Mouse (Mus musculus): ENCODE data around the gene Lrpap1.
A peak's percentile ranks its signal among the peaks of the same experiment; 100 is the strongest.

Lrpap1 gene

GRCm38 (mm10) chr5:35120024-35120423, 14.5 kb upstream of the Lrpap1 start:
- no peak for DNase-seq (ENCODE audit: low spot score)

GRCm38 (mm10) chr5:35118418-35118817, 12.9 kb upstream of the Lrpap1 start:
- peak; percentile 37 for DNase-seq (ENCODE audit: low spot score)

- DNase-seq (ENCODE audit: low spot score), result no peak
These were observed 12.1 kb upstream of the Lrpap1 start for GRCm38 (mm10) chr5:35117633-35118032.

DNA sequence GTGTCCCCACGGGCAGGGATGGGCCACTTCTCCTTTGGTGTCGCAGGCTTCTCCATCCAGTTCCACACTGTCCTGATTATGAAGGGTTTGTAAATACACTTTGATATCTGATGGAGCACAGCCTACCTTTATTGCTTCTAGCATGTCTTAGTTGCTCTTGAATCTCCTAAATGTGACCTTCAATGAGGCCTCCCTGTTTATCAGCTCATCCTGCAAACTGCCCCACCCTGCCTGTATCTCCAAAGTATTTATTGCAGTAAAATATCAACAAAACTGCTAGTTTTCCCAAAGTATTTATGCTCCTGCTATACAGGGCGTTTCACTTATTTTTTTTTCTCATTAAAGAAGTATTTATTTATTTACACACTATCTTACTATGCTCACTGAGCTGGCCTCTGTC, 10.4 kb upstream of the Lrpap1 start:
- no peak for DNase-seq (ENCODE audit: low spot score)

DNA sequence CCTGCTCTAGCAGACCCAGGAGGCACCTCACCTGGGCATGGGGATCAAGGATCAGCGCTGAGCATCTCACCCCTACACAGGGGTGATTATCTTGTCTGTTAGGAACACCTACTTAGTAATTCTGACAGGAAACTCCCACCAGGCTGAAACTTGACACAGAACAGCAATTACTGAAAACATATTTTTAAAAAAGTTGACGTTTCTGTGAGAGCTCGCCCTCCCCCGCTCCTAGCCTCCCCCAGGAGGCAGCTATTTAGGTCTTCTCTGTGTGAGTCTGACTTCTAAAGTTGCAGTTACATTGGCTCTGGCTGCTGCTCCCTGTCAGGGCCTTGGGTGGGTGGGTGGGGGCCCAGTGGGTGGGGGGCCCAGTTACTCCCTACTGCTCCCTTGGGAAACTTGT, 6.9 kb upstream of the Lrpap1 start:
- DNase-seq (ENCODE audit: low spot score), result no peak

GRCm38 (mm10) chr5:35105922-35106298, 344 bp upstream of the Lrpap1 start:
- DNase-seq (ENCODE audit: low spot score), result no peak

DNA sequence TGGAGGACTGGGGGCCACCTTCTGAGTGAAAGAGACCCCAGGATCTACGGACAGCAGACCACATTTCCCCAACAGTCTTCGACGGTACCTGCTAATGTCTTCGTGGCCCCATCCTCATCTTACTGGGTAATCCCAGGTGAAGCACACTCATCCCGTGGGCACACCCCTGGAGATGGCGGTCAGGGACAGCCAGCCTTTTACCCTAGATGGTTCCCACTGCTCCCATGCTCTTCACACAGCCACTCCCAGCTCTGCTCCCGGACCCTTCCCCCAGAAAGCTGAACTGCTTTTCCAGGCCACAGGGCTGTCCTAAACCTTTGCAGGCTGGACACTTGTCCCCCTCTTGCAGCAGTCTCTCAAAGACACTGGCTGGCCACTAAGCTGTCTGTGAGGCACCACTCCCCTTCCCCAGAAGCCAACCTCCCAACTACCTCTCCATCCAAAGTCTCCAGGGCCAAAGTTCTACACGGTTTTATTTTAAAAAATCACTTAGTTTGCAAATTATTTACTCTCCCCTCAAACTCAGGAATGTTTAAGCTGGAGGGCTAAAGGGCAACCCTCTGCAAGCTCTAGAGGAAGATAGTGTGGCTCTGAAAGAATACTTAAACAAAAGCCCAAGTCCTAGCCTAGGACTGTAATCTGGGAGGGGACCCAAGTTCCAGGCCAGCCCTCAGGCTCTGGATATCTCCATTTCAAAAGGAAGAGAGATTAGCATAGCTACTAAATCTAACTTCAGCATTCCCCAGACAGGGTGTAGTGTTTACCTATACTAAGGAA, 1.2 kb downstream of the Lrpap1 start:
- DNase-seq (ENCODE audit: low spot score), result no peak

DNA sequence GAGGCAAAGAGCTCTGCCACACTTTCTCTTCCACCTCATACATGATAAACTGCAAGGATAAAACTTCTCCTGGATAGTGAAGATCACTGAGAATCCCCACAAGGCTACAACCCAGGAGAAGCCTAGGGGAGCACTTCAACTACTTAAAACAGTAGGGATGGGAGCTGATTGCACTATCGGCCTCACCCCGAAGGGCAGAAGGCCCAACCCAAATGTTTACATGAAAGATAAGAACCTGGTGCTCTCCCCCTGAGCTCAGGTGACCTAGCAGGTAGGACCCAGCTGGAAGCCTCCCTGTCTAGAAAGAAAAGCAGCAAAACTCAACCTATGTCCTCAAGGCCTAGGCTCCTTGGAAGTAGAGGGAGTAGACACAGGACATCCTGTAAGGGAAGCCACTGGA, 2.0 kb downstream of the Lrpap1 start:
- no peak for DNase-seq (ENCODE audit: low spot score)

DNA sequence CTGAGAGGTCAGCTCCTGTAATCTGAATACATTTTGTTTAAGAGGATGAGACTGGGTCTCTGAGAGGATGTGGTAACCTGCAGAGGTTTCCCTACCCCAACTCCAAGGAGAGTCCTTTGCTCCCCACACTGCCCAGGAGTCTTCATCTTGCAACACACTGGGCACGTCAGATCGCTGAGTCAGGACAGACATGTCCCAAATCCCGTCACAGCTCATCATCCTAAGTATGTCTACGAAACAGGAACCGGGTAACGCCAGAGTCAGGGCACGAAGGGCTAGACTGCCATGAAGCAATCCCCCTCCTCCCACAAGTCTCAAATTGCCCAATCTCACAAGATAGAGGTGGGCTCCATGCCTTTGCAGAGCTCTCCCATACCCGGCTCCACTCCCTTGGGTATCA, 2.5 kb downstream of the Lrpap1 start:
- no peak for DNase-seq (ENCODE audit: low spot score)

GRCm38 (mm10) chr5:35091636-35092035, 13.9 kb downstream of the Lrpap1 start:
- no peak for DNase-seq (ENCODE audit: low spot score)

- no peak for DNase-seq (ENCODE audit: low spot score)
These were observed 16.0 kb downstream of the Lrpap1 start for GRCm38 (mm10) chr5:35089614-35089963.

DNA sequence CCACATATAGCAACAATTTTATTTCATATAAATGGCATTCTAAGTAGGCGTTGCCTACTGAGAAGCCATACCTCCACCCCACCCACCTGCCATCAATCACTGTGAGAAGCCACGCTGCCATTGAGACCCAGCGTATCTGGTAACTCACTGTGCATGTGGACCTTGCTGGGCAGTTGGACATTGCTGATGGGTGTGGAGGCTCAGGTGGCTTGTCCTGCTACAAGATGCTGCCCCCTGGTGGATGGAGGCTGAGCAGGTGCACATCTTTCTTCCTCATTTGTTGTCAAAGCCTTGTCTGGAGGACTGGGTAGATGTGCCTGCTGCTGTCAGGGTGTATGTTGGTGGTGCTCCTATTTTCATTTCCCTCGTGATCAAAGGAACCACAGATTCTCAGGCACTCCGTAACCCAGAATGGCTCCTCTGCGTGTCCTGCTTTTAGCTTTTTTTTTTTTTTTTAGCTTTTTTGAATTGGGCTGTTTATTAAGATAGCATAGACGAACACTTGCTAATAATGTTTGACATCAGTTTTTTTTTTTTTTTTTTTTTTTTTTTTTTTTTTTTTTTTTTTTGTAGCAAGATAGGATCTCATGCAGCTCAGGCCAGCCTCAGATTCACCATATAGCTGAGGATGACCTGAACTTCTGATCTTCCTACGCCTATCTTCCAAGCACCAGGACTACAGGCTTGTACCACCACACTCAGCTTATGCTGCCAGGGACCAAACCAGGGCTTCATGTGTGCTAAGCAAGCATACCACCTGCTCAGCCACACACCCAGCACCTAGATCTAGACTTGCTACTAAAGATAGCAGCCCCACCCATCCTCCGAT, 16.6 kb downstream of the Lrpap1 start:
- peak; percentile 73 for DNase-seq (ENCODE audit: low spot score)

- no peak for DNase-seq (ENCODE audit: low spot score)
These were observed 20.7 kb downstream of the Lrpap1 start for GRCm38 (mm10) chr5:35084913-35085312.

DNA sequence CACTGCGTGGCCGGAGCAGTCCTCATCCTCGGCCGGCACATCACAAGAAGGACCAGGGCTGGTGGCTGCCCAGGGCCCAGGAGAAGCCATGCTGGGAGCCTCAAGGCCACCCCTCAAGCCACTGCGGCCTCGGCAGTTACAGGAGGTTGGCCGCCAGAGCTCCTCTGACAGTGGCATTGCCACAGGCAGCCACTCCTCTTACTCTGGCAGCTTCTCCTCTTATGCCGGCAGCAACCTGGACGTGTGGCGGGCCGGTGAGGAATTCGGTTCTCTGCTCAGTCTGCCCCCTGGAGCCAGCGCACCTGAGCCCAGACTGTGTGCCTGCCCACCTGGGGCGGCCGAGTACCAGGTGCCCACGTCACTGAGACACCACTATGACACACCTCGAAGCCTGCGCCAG, 26.5 kb downstream of the Lrpap1 start:
- no peak for DNase-seq (ENCODE audit: low spot score)

DNA sequence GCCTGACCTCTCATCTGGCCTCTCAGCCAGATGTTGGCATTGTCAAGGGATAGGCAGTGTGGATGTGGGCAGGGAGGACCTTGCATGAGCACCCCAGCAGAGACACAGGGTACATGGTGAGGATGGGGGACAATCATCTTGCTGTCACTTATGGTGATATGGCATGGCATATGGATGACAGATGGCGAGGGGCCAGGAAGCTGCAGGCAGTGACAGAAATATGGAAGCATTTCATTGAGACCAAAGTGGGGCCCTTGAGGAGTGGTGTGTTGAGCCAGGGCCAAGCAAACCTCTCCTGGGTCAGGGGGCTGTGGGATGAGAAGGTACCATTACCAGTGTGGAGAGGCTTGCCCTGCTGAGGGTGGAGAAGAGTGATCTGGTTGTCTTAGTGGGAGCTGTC, 29.2 kb downstream of the Lrpap1 start:
- no peak for DNase-seq (ENCODE audit: low spot score)

GRCm38 (mm10) chr5:35073992-35074391, 31.6 kb downstream of the Lrpap1 start:
- peak; percentile 53 for DNase-seq (ENCODE audit: low spot score)

DNA sequence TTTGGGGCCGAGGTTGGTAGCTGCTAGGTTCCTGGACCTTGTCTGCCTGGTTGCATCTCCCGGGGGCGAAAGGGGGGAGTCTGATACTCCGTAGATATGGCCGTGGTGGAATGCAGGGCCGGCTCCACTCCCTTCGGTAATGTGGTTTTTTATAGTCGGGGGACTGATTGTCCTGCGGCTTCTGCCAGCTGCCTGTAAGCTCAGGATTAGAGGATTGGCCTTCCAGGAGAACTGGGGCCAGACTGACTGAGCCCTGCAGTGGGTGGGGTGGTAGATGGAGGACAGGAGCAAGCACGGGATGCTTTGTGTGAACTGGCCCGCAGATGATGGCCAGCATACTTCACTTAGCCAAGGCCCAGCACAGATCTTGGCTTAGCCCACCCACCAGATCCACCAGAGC, 32.3 kb downstream of the Lrpap1 start:
- no peak for DNase-seq (ENCODE audit: low spot score)

- DNase-seq (ENCODE audit: low spot score), result no peak
These were observed 33.7 kb downstream of the Lrpap1 start for GRCm38 (mm10) chr5:35071855-35072254.

- DNase-seq (ENCODE audit: low spot score), result no peak
These were observed 34.6 kb downstream of the Lrpap1 start for GRCm38 (mm10) chr5:35070953-35071352.

DNA sequence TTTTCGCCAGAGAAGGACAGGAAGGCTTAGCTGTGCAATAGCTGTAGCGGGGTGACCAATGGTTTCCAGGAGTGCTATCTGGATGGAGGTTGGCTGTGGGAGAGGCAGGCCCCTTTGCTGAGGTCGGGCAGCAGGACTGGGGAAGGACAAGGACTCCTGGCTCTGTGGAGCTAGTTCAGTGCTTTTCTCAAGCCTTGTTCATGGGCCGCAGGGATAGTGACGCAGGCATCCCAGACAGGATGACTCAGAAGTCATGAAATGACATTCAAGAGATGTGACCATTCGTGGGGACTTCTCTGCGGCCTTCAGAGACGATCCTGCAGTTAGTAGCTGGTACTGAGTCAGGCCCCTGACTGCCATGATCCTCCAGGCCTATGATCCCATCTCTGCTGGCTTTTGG, 35.3 kb downstream of the Lrpap1 start:
- no peak for DNase-seq (ENCODE audit: low spot score)

DNA sequence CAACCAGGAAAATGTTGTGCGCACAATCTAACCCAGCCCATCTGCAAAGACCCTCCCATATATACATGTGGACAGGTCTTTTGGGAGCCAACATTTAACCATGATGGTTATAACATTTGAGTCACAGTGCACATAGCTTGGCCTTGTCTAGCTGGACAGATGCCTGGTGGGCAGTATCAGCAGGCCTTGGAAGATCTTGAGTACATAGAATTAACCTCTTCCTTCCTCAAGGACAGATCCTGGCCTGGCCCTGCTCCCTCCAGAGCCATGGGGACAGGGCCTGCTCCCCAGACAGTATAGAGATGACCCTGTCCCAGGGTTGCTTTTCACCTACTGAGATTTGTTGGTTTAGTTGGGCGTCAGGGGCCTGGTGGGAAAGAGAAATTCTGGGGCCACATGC, 35.7 kb downstream of the Lrpap1 start:
- DNase-seq (ENCODE audit: low spot score), result no peak

- no peak for DNase-seq (ENCODE audit: low spot score)
These were observed 45.5 kb downstream of the Lrpap1 start for GRCm38 (mm10) chr5:35060098-35060497.

GRCm38 (mm10) chr5:35058216-35058615, 47.4 kb downstream of the Lrpap1 start:
- no peak for DNase-seq (ENCODE audit: low spot score)

DNA sequence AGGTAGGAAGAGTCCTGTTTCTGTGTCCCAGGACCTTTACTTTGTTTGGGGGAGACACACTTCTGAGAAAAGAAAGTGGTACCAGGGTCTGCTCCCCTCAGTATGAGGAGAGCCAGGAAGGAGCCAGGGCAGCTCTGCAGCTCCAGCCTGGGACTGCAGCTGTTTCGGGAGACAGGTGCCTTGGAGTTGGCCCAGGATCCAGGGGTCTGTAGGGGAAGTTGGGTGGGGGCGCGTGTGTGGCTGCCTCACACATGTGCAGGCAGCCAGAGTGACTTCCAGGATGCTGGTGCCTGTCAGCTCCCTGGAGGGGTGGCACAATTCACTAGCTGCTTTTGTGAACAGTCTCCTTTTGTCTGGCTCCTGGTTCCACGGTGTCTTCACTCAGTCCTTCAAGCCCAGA, 48.0 kb downstream of the Lrpap1 start:
- DNase-seq (ENCODE audit: low spot score), result no peak

All from ovary, postnatal 36 days (tissue).